Mouse (Mus musculus): ENCODE data around the gene Mapt. TPM values are rescaled to one million over a fixed set of nuclear protein-coding genes. Genes with fewer than 3 reads are reported as not detected.

Mapt gene
- polyA plus RNA-seq, 1 experiment, result 29.1 TPM

DNA sequence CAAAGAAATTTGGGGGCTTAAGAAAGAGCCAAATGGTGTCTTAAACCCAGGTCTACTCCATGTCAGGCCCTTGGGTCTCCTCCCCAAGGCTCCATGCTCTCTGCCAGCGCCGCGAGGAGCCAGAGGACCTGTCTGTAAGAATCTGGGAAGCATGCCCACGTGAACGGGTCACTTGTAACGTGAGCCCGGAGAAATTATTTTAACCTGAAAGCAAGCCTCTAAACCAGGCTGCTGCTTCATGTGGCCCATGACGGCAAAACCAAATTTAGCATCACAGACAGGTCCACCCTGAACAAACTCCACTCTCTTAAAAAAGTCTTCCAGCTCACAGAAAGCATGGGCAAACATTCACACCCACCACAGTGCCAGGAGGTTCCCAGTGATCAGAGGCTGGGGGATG is 18.2 kb downstream of the Mapt start:
- H3K4me3 ChIP-seq (ENCODE audit: insufficient read depth, low read depth, low read length), result no peak overlapping the region
- no peak overlapping the region for H3K27ac ChIP-seq (replicated peaks; ENCODE audit: low read depth, low read length)
- peaks cover 9% of the 10 kb centered on the region for H3K4me1 ChIP-seq (ENCODE audit: control insufficient read depth, insufficient read depth, insufficient read length, low read length)

DNA sequence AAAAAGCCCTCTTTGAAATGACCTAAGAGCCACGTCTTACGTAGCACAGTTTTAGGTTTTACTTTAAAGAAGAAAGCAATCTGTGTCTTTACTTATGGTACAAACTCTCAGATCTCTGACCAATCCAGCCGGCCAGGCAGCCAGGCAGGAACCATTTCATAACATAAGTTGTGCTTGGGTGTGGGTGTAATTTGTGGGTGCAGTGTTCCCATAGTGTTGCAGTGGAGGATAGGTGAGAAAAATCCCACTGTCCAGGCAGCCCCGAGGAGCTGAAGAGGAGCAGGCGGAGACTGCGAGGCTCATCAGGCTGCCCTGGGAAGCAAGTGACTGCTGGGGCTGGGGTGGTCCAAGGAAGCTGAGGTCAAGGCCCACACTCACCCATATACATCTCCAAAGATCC is 19.9 kb downstream of the Mapt start:
- Histone ChIP-seq H3K4me1 (ENCODE audit: control insufficient read depth, insufficient read depth, insufficient read length, low read length) (peaks cover 9% of the 10 kb centered on the region), H3K4me3 (ENCODE audit: insufficient read depth, low read depth, low read length) (no peak overlapping the region), H3K27ac (replicated peaks; ENCODE audit: low read depth, low read length) (no peak overlapping the region)

DNA sequence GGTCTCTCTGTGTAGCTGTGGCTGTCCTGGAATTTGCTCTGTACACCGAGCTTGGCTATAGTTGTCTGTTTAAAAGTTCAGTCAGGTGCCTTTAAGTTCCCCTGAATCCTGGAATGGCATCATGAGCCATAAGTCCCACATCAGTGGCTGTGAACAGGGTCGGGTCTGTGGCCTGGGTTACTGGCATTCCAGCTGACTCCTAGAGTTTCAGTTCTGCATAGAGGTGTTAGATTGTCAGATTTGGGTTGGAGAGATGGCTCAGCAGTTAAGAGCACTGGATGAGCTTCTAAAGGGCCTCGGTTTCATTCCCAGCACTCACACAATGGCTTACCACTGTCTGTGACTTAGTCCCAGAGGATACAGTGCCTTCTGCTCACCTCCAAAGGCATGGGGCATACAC is 20.9 kb downstream of the Mapt start:
- Histone ChIP-seq H3K4me1 (ENCODE audit: control insufficient read depth, insufficient read depth, insufficient read length, low read length) (peaks cover 5% of the 10 kb centered on the region), H3K4me3 (ENCODE audit: insufficient read depth, low read depth, low read length) (no peak overlapping the region), H3K27ac (replicated peaks; ENCODE audit: low read depth, low read length) (no peak overlapping the region)

DNA sequence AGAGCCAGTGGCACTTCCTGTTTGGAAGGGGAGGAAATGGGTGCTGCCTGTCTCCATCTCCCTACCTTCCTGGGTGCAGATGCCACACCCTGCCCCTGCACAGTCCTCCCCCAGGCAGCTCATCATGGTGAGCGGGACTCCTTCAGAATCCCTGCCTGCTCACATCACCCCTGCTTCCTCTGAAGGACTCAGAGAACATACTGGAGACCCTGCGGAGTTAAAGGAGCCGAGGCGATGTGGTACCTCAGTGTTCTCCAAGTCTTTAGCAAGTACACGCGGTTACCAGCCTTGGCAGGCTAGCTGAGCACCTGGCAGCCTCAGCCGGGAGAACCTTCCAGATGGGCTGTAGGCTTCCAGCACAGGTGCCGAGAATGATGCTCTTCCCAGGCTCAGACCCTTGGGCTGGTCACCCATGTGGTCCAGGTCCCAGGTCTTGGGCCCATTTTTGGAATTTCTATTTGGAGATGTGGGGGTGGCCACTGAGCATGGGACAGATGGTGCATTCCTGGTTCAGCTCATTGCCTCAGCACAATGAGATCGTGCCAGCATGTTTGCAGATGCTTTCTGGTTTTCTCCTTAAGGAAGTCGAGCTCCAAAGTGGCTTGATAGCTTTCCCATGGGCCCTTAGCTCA is 23.3 kb downstream of the Mapt start:
- H3K27ac ChIP-seq (replicated peaks; ENCODE audit: low read depth, low read length), result 0 out of 2 replicates have a peak overlapping the region, but pooled peaks have one; percentile 22
- peaks cover 12% of the 10 kb centered on the region for H3K4me1 ChIP-seq (ENCODE audit: control insufficient read depth, insufficient read depth, insufficient read length, low read length)
- no peak overlapping the region for H3K4me3 ChIP-seq (ENCODE audit: insufficient read depth, low read depth, low read length)

DNA sequence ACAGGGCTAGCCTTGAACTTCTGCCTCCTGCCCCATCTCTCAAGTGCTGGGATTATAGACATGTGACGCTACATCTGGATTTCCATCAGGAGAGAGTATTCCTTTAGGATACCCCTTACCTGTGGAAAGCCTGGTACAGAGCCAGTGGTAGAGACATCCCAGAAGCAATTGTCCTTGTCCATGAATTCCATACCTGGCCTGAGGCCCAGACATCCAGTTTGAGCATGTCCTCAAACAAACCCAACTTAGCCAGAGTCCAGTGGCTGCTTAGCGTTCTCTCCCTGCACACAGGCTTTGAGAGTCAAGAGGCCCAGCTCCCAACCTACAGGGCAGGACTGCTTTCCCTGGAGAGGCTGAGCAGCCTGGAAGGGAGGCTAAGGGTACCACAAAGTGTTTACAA is 25.0 kb downstream of the Mapt start:
- Histone ChIP-seq H3K4me3 (ENCODE audit: insufficient read depth, low read depth, low read length) (no peak overlapping the region), H3K4me1 (ENCODE audit: control insufficient read depth, insufficient read depth, insufficient read length, low read length) (peaks cover 12% of the 10 kb centered on the region), H3K27ac (replicated peaks; ENCODE audit: low read depth, low read length) (no peak overlapping the region)

DNA sequence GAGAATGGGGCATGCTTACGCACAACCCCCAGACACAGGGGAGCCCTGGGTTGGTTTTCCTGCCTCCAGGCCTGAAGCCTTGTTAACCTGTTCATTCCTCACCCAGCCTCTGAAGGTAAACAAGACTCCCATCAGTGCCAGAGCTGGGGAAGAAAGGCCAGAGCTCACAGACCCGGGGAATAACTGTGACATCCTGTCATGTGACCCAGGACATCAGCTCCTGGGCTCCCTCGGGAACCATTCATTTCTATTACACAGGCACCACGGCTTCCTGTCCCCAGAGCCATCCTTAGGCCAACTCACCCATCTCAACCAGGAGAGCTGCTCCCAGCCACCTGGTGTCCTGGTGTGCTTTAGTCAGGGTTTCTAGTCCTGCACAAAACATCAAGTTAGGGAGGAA is 27.8 kb downstream of the Mapt start:
- Histone ChIP-seq H3K4me1 (ENCODE audit: control insufficient read depth, insufficient read depth, insufficient read length, low read length) (peaks cover 12% of the 10 kb centered on the region), H3K27ac (replicated peaks; ENCODE audit: low read depth, low read length) (peak overlapping the region; percentile 56; the same call in 1 of the 2 replicates), H3K4me3 (ENCODE audit: insufficient read depth, low read depth, low read length) (no peak overlapping the region)

DNA sequence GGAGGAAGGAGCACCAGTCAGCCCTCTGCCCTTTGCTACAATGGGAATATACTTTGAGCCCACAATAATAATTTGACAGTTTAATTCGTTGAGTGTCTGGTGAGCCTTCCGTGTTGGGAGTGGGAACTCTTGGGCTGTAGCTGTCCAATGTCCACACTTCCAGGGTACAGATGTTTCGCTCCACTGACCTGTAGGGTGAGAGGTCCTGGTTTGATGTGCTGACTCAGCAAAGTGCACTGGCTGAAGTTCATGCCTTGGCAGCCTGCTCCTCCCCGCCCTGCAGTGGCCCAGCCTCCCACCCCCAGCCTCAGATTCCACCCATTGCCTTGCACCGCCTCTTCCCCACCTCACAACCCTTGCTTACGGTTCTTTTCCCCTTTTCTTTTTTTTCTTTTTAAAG is 33.5 kb downstream of the Mapt start:
- Histone ChIP-seq H3K4me1 (ENCODE audit: control insufficient read depth, insufficient read depth, insufficient read length, low read length) (peaks cover 7% of the 10 kb centered on the region; the same call in 1 of the 2 replicates), H3K27ac (replicated peaks; ENCODE audit: low read depth, low read length) (no peak overlapping the region)

DNA sequence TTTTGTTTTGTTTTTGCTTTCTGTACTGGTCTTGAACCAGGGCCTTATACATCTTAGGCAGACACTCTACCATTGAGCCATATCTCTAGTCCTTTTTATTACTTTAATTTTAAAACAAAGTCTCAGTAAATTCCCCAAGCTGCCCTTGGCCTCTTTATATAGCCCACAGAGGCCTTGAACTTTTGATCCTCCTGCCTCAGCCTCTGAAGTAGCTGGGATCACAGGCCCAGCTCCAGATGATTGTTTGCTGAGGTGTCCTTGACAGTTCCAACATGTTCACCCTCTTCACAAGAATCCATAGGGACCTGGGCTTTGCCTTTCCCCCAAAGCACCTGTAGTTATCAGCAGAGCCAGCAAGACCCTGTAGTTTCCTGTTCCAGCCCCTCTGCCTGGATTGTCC is 34.5 kb downstream of the Mapt start:
- Histone ChIP-seq H3K27ac (replicated peaks; ENCODE audit: low read depth, low read length) (0 out of 2 replicates have a peak overlapping the region, but pooled peaks have one; percentile 46), H3K4me1 (ENCODE audit: control insufficient read depth, insufficient read depth, insufficient read length, low read length) (peaks cover 15% of the 10 kb centered on the region), H3K4me3 (ENCODE audit: insufficient read depth, low read depth, low read length) (no peak overlapping the region)

More for the DNA sequence above, 33.5 kb downstream of the Mapt start:
- no peak overlapping the region for H3K4me3 ChIP-seq (ENCODE audit: insufficient read depth, low read depth, low read length)

DNA sequence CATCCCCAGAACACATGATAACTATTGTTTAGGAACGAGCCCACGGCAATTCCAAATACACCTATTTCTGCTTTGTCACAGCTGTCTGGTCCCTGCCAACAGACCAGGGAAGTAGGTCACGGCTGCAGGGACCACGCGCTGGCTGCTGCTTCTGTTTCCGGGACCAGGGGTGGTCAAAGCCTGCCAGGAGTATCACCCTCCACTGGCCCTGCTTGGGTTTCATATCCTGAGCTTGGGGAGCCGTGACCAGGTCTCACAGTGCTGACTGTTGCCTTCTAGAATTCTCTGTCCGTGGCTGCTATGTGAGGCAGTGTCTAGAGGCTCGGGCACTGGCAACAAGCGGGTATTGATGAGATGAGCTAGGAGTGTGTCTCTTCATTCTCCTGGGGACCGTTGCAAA is 36.2 kb downstream of the Mapt start:
- Histone ChIP-seq H3K27ac (replicated peaks; ENCODE audit: low read depth, low read length) (peak overlapping the region; percentile 15), H3K4me3 (ENCODE audit: insufficient read depth, low read depth, low read length) (no peak overlapping the region), H3K4me1 (ENCODE audit: control insufficient read depth, insufficient read depth, insufficient read length, low read length) (peaks cover 15% of the 10 kb centered on the region)

DNA sequence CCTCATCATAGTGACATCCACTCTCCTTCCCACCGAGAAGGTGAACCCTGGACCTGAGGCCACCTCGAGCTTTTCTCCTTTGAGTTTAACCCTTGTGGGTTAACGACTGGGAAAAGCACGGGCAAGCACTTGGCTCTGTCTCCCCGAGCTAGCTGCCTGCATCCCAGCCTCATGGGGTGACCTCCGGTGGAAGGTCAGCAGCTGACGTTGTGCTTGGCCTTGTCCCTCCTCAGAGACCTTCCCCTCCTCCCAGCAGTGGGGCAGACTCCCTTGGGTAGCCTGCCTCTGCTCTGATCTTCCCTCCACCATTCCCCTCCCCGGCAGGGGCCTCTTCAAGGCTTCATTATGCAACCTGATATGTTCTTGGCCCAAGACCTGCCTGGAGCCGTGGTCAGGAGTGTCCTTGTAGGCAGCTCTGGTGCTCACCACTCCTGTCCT is 38.2 kb downstream of the Mapt start:
- Histone ChIP-seq H3K4me1 (ENCODE audit: control insufficient read depth, insufficient read depth, insufficient read length, low read length) (peaks cover 19% of the 10 kb centered on the region), H3K27ac (replicated peaks; ENCODE audit: low read depth, low read length) (peak overlapping the region; percentile 88), H3K4me3 (ENCODE audit: insufficient read depth, low read depth, low read length) (no peak overlapping the region)

DNA sequence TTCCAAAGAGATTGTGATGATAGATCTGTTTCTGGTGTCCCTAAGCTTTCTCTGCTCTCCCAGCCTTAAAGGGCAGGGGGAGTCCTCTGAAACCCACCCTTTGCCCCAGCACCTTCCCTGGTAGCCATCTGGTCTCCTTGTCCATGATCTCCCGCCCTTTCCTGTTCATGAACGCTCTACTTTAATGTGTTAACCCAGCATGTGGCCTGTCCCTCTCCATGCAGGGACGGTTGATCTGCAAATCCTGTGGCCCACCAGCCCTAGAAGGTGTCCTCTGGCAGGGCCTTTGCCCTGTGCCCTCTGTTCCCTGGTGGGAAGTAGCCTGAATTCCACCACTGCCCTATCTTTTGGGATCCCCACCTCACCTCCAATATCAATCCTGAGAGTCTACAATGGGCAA is 39.3 kb downstream of the Mapt start:
- H3K4me1 ChIP-seq (ENCODE audit: control insufficient read depth, insufficient read depth, insufficient read length, low read length), result peaks cover 17% of the 10 kb centered on the region
- no peak overlapping the region for H3K4me3 ChIP-seq (ENCODE audit: insufficient read depth, low read depth, low read length)
- H3K27ac ChIP-seq (replicated peaks; ENCODE audit: low read depth, low read length), result peak overlapping the region; percentile 87

DNA sequence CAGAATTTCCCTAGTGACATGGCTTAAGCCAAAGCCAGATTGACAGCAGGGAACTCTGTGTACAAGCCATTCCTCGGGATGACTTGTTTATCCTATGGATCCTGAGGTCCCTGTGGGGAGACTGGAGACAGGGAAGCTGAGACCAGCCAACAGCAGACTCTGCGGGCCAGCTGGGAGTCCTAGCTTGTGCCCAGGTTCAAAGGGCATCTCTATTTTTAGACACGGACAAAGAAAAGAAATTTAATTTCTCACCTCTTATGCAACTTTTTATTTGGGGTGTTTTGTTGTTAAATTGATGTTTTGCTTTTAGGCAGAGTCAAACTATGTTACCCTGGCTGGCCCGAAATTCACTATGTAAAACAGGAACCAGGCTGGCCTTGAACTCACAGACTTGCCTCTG is 39.7 kb downstream of the Mapt start:
- H3K4me1 ChIP-seq (ENCODE audit: control insufficient read depth, insufficient read depth, insufficient read length, low read length), result peaks cover 17% of the 10 kb centered on the region
- peak overlapping the region; percentile 87 for H3K27ac ChIP-seq (replicated peaks; ENCODE audit: low read depth, low read length)
- no peak overlapping the region for H3K4me3 ChIP-seq (ENCODE audit: insufficient read depth, low read depth, low read length)

DNA sequence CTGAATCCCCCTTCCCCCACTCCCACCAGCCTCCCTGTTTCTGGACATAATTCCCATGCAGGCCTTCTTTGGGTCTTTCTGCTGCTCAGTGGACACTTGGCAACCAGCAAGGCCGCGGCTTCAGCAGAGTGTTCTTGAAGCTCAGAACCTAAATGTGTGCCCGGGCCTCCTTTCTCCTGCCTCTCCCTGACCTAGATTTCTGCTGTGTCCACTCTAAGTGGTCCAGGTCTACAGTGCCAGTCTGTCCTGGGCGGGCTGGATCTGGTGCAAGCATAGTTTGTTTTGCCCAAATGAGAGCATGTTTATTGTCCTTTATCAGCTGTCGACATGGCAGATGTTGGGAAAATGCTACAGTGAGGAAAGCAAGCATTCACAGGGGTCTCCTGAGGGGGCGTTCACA is 40.7 kb downstream of the Mapt start:
- H3K4me3 ChIP-seq (ENCODE audit: insufficient read depth, low read depth, low read length), result no peak overlapping the region
- peaks cover 12% of the 10 kb centered on the region for H3K4me1 ChIP-seq (ENCODE audit: control insufficient read depth, insufficient read depth, insufficient read length, low read length)
- peak overlapping the region; percentile 88 for H3K27ac ChIP-seq (replicated peaks; ENCODE audit: low read depth, low read length)

DNA sequence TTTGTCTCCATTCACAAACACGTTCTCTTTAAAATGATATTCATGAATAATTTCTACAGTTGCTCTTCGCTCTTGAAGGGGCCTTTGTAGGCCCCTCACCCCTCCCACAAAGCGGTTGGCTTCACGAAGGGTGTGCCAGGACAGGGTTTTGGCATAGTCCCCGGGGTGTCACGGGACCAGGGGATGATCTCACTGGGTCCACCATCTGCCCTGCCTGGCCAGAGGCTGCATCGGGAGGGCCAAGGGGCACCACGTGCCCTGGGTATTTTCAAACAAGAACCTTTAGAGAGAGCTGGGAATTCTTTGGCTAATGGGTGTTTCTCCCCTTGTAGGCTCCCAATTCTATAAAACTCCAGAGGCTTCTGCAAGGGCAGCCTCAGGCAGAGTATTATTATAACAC is 41.2 kb downstream of the Mapt start:
- peak overlapping the region; percentile 88 for H3K27ac ChIP-seq (replicated peaks; ENCODE audit: low read depth, low read length)
- peaks cover 12% of the 10 kb centered on the region for H3K4me1 ChIP-seq (ENCODE audit: control insufficient read depth, insufficient read depth, insufficient read length, low read length)
- no peak overlapping the region for H3K4me3 ChIP-seq (ENCODE audit: insufficient read depth, low read depth, low read length)

DNA sequence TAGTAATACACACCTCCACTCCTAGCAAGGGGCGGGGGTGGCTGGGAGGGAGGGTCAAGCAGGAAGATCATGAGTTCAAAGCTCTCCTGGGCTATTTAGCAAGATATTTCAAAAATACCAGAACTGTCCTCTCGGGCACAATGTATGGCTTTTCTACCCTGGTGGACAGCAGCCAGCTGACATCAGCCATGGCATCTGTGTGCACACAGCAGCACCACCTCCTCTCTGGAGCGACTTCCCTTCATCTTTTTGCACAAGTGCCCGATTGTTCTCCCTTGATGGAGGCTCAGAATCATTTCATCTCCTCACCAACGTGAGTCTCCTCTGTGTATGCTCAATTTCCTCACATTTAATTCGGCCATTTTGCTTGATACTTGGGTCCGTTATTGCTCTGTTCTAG is 44.6 kb downstream of the Mapt start:
- no peak overlapping the region for H3K4me3 ChIP-seq (ENCODE audit: insufficient read depth, low read depth, low read length)
- no peak overlapping the region for H3K27ac ChIP-seq (replicated peaks; ENCODE audit: low read depth, low read length)

DNA sequence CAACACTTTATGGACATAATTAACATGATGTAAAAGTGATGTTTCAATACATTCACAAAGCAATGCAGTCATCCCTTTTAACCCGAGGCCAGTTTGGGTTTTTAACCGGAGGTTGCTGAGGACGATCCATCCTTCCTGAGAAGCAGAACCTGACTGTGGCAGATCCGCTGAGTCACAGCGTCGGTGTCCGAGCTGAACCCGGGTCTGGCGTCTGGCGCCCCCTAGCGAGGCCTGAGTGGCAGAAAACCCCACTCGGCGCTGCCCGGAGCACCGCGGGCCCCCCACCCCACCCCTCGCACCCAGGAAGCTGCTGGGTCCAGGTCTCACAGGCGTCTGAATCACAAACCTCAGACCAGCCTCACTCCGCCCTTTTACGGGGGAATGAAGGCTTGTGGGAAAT is 47.0 kb downstream of the Mapt start:
- H3K27ac ChIP-seq (replicated peaks; ENCODE audit: low read depth, low read length), result no peak overlapping the region
- H3K4me1 ChIP-seq (ENCODE audit: control insufficient read depth, insufficient read depth, insufficient read length, low read length), result peaks cover 2% of the 10 kb centered on the region; the same call in 1 of the 2 replicates
- no peak overlapping the region for H3K4me3 ChIP-seq (ENCODE audit: insufficient read depth, low read depth, low read length)

More for the DNA sequence above, 44.6 kb downstream of the Mapt start:
- H3K4me1 ChIP-seq (ENCODE audit: control insufficient read depth, insufficient read depth, insufficient read length, low read length), result peaks cover 6% of the 10 kb centered on the region; the same call in 1 of the 2 replicates

All from brown adipose tissue, adult 24 weeks (tissue).